Comparison of ENCODE assay signal across 9 mouse cellular contexts in the genomic region with DNA sequence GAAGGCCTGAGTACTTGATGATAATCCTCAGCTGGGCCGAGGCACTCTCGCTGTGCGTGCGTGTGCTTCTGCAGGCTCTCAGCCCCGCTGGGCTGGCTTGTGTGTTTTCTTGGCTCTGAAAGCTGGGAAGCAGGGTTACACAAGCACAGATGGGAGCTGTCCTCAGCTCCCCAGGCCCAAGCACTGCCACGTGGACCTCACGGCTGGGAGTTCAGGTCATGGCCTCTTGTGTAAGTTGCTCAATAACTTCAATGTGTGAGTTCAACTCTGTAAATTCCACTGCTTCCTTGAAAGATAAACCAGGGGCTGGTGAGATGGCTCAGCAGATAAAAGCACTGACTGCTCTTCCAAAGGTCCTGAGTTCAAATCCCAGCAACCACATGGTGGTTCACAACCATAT. TPM values are rescaled to one million over a fixed set of nuclear protein-coding genes. Genes with fewer than 3 reads are reported as not detected.
A peak's percentile ranks its signal among the peaks of the same experiment; 100 is the strongest.
DNase-seq lines count a peak whose midpoint lies in the region; ATAC-seq and TF ChIP-seq lines count a peak whose summit lies in the region.
"Had no signal": no experiment of that assay in that cellular context is flagged by ENCODE, and none has a peak within 500 bp of the region (broad histone marks: within the 10 kb centered on the region; RNA-seq: fewer than 3 reads in every experiment).

No protein-coding gene starts in this region.

- TF ChIP-seq EP300 in stomach, postnatal 0 days (optimal IDR thresholded peaks at IDR 0.05) = no peak

- 74% methylated on average over 7 of the region's 7 CpGs for WGBS in neural tube, embryonic 11.5 days
- 51% methylated on average over 7 of the region's 7 CpGs for WGBS in heart, embryonic 16.5 days
- WGBS in liver, embryonic 11.5 days = 49% methylated on average over 7 of the region's 7 CpGs
- 54% methylated on average over 7 of the region's 7 CpGs for WGBS in stomach, postnatal 0 days
- WGBS in forebrain, embryonic 15.5 days = 94% methylated on average over 7 of the region's 7 CpGs
- WGBS in forebrain, embryonic 14.5 days = 92% methylated on average over 7 of the region's 7 CpGs

- peak; percentile 23 for DNase-seq in neural tube, embryonic 11.5 days (ENCODE audit: low spot score)
- DNase-seq in neural tube, embryonic 10.5 days (ENCODE audit: extremely low spot score, low spot score) = no peak
- DNase-seq in liver, embryonic 11.5 days (ENCODE audit: low spot score) = no peak
- DNase-seq in stomach, postnatal 0 days (ENCODE audit: low spot score) = no peak
- no peak for DNase-seq in frontal cortex, postnatal 14 days (ENCODE audit: low spot score in 2 of 2)
- DNase-seq in forebrain, embryonic 14.5 days (ENCODE audit: low spot score) = no peak

- no peaks in the 10 kb centered on the region for H3K4me1 ChIP-seq in neural tube, embryonic 11.5 days (ENCODE audit: control insufficient read depth, insufficient read depth, low read length)
- H3K4me1 ChIP-seq in heart, embryonic 16.5 days (ENCODE audit: control insufficient read depth, insufficient read depth, low read length) = peaks cover 40% of the 10 kb centered on the region
- H3K4me1 ChIP-seq in liver, embryonic 11.5 days (replicated peaks; ENCODE audit: control insufficient read depth, insufficient read depth, low read length) = peaks cover 23% of the 10 kb centered on the region
- no peaks in the 10 kb centered on the region for H3K4me1 ChIP-seq in stomach, postnatal 0 days (replicated peaks; ENCODE audit: control insufficient read depth, insufficient read depth)
- no peaks in the 10 kb centered on the region for H3K4me1 ChIP-seq in forebrain, embryonic 15.5 days
- no peaks in the 10 kb centered on the region for H3K4me1 ChIP-seq in forebrain, embryonic 14.5 days (ENCODE audit: control insufficient read depth, insufficient read depth, low read length)
- H3K4me1 ChIP-seq: limb, embryonic 12.5 days had no signal

- no peak for ATAC-seq in neural tube, embryonic 11.5 days (ENCODE audit: insufficient read depth, low FRiP score, low TSS enrichment)
- ATAC-seq in heart, embryonic 16.5 days (replicated peaks; ENCODE audit: extremely low read depth, insufficient read depth, low FRiP score) = 0 out of 2 replicates have a peak, but pooled peaks have one; percentile 17
- peak; percentile 71 for ATAC-seq in liver, embryonic 11.5 days (replicated peaks; ENCODE audit: low FRiP score)
- peak; percentile 58 for ATAC-seq in stomach, postnatal 0 days (ENCODE audit: low FRiP score, low TSS enrichment)
- no peak for ATAC-seq in forebrain, embryonic 15.5 days (replicated peaks)
- ATAC-seq in forebrain, embryonic 14.5 days = no peak

- no peaks in the 10 kb centered on the region for H3K9me3 ChIP-seq in neural tube, embryonic 11.5 days (ENCODE audit: control insufficient read depth, low read length)
- H3K9me3 ChIP-seq in heart, embryonic 16.5 days (replicated peaks; ENCODE audit: control insufficient read depth, low read length) = no peaks in the 10 kb centered on the region
- H3K9me3 ChIP-seq in liver, embryonic 11.5 days (ENCODE audit: control insufficient read depth, low read length) = no peaks in the 10 kb centered on the region
- H3K9me3 ChIP-seq in stomach, postnatal 0 days (ENCODE audit: control insufficient read depth, low read length) = no peaks in the 10 kb centered on the region
- H3K9me3 ChIP-seq in forebrain, embryonic 15.5 days = no peaks in the 10 kb centered on the region
- no peaks in the 10 kb centered on the region for H3K9me3 ChIP-seq in forebrain, embryonic 14.5 days (replicated peaks; ENCODE audit: control insufficient read depth, low read length)
- H3K9me3 ChIP-seq: limb, embryonic 12.5 days had no signal

- H3K4me2 ChIP-seq in neural tube, embryonic 11.5 days (ENCODE audit: low read depth) = no peak overlapping the region
- no peak overlapping the region for H3K4me2 ChIP-seq in heart, embryonic 16.5 days (ENCODE audit: low read depth, low read length)
- H3K4me2 ChIP-seq in liver, embryonic 11.5 days = no peak overlapping the region
- H3K4me2 ChIP-seq in stomach, postnatal 0 days (replicated peaks; ENCODE audit: low read depth) = no peak overlapping the region
- H3K4me2 ChIP-seq in forebrain, embryonic 15.5 days (replicated peaks) = no peak overlapping the region
- no peak overlapping the region for H3K4me2 ChIP-seq in forebrain, embryonic 14.5 days (ENCODE audit: low read length)
- H3K4me2 ChIP-seq: limb, embryonic 12.5 days had no signal

- no peaks in the 10 kb centered on the region for H3K27me3 ChIP-seq in neural tube, embryonic 11.5 days (ENCODE audit: control insufficient read depth, insufficient read depth, low read length)
- no peaks in the 10 kb centered on the region for H3K27me3 ChIP-seq in heart, embryonic 16.5 days (ENCODE audit: control insufficient read depth, insufficient read depth, low read length)
- no peaks in the 10 kb centered on the region for H3K27me3 ChIP-seq in liver, embryonic 11.5 days (replicated peaks; ENCODE audit: control insufficient read depth, insufficient read depth, low read length)
- H3K27me3 ChIP-seq in stomach, postnatal 0 days (ENCODE audit: control insufficient read depth, insufficient read depth, low read length) = no peaks in the 10 kb centered on the region
- H3K27me3 ChIP-seq in forebrain, embryonic 15.5 days = no peaks in the 10 kb centered on the region
- no peaks in the 10 kb centered on the region for H3K27me3 ChIP-seq in forebrain, embryonic 14.5 days (replicated peaks; ENCODE audit: control insufficient read depth, insufficient read depth, low read length)
- H3K27me3 ChIP-seq: limb, embryonic 12.5 days had no signal

- no peak overlapping the region for H3K9ac ChIP-seq in neural tube, embryonic 11.5 days (ENCODE audit: low read length)
- no peak overlapping the region for H3K9ac ChIP-seq in heart, embryonic 16.5 days (ENCODE audit: low read length)
- H3K9ac ChIP-seq in liver, embryonic 11.5 days (ENCODE audit: low read depth, low read length) = no peak overlapping the region
- no peak overlapping the region for H3K9ac ChIP-seq in stomach, postnatal 0 days (ENCODE audit: low read length)
- no peak overlapping the region for H3K9ac ChIP-seq in forebrain, embryonic 15.5 days (replicated peaks)
- no peak overlapping the region for H3K9ac ChIP-seq in forebrain, embryonic 14.5 days (ENCODE audit: low read length)
- H3K9ac ChIP-seq: limb, embryonic 12.5 days had no signal

- no peaks in the 10 kb centered on the region for H3K36me3 ChIP-seq in neural tube, embryonic 11.5 days (ENCODE audit: control insufficient read depth, insufficient read depth, low read length)
- H3K36me3 ChIP-seq in heart, embryonic 16.5 days (ENCODE audit: control insufficient read depth, insufficient read depth) = peaks cover 10% of the 10 kb centered on the region
- H3K36me3 ChIP-seq in liver, embryonic 11.5 days (ENCODE audit: control insufficient read depth, insufficient read depth, low read length) = peaks cover 5% of the 10 kb centered on the region; the same call in 1 of the 2 replicates
- H3K36me3 ChIP-seq in stomach, postnatal 0 days (ENCODE audit: control insufficient read depth, insufficient read depth, low read length) = no peaks in the 10 kb centered on the region; the same call in 1 of the 2 replicates
- H3K36me3 ChIP-seq in forebrain, embryonic 15.5 days = no peaks in the 10 kb centered on the region
- no peaks in the 10 kb centered on the region for H3K36me3 ChIP-seq in forebrain, embryonic 14.5 days (ENCODE audit: control insufficient read depth, insufficient read depth, low read length)

- no peak overlapping the region for H3K4me3 ChIP-seq in neural tube, embryonic 11.5 days (ENCODE audit: low read depth, low read length)
- no peak overlapping the region for H3K4me3 ChIP-seq in heart, embryonic 16.5 days (ENCODE audit: low read length)
- no peak overlapping the region for H3K4me3 ChIP-seq in liver, embryonic 11.5 days (ENCODE audit: low read depth, low read length)
- no peak overlapping the region for H3K4me3 ChIP-seq in stomach, postnatal 0 days (ENCODE audit: low read depth, low read length)
- no peak overlapping the region for H3K4me3 ChIP-seq in forebrain, embryonic 15.5 days
- no peak overlapping the region for H3K4me3 ChIP-seq in forebrain, embryonic 14.5 days (ENCODE audit: low read depth, low read length)
- H3K4me3 ChIP-seq: limb, embryonic 12.5 days had no signal

- no peak for TF ChIP-seq CTCF in stomach, postnatal 0 days (IDR thresholded peaks at IDR 0.05; ENCODE audit: low read depth)

- no peak overlapping the region for H3K27ac ChIP-seq in neural tube, embryonic 11.5 days (ENCODE audit: low read depth, low read length)
- peak overlapping the region; percentile 55 for H3K27ac ChIP-seq in heart, embryonic 16.5 days (ENCODE audit: low read length)
- peak overlapping the region; percentile 49 for H3K27ac ChIP-seq in liver, embryonic 11.5 days (ENCODE audit: low read depth, low read length)
- no peak overlapping the region for H3K27ac ChIP-seq in stomach, postnatal 0 days (replicated peaks)
- H3K27ac ChIP-seq in forebrain, embryonic 15.5 days (replicated peaks) = no peak overlapping the region
- H3K27ac ChIP-seq in forebrain, embryonic 14.5 days (ENCODE audit: low read depth, low read length) = no peak overlapping the region
- H3K27ac ChIP-seq: limb, embryonic 12.5 days had no signal

RNA-seq across cellular contexts. Expression of a gene that starts 24.9 kb away (rescaled TPM):
- polyA plus RNA-seq in neural tube, embryonic 11.5 days (2014; fragmentation: Nextera tagmentation; extraction: Ambion mirVana) = 20.0 and 21.2 TPM in 2 replicates
- 54.5 and 61.5 TPM in 2 replicates for polyA plus RNA-seq in heart, embryonic 16.5 days (2015; fragmentation: Nextera tagmentation; extraction: Ambion mirVana)
- polyA plus RNA-seq in liver, embryonic 11.5 days (2014; fragmentation: Nextera tagmentation; extraction: Ambion mirVana) = 49.0 and 50.4 TPM in 2 replicates
- 34.3 and 35.0 TPM in 2 replicates for polyA plus RNA-seq in stomach, postnatal 0 days (2015; fragmentation: Nextera tagmentation; extraction: Ambion mirVana)
- 7.0 and 7.3 TPM in 2 replicates for polyA plus RNA-seq in forebrain, embryonic 15.5 days (2015; fragmentation: Nextera tagmentation; extraction: Ambion mirVana)
- 6.8 and 7.8 TPM in 2 replicates for polyA plus RNA-seq in forebrain, embryonic 14.5 days (2014; fragmentation: Nextera tagmentation; extraction: Ambion mirVana)

Comparison
In these comparisons a context has a peak if more than half of its experiments do, and no peak if none do; other contexts are left out.
1. ATAC-seq: peak in heart, embryonic 16.5 days (single experiment), liver, embryonic 11.5 days (single experiment) and stomach, postnatal 0 days (single experiment); none in neural tube, embryonic 11.5 days (single experiment), forebrain, embryonic 15.5 days (single experiment) and forebrain, embryonic 14.5 days (single experiment).
2. H3K27ac ChIP-seq: peak in heart, embryonic 16.5 days (single experiment) and liver, embryonic 11.5 days (single experiment); none in neural tube, embryonic 11.5 days (single experiment), stomach, postnatal 0 days (single experiment), forebrain, embryonic 15.5 days (single experiment) and forebrain, embryonic 14.5 days (single experiment).